Mouse (Mus musculus): ENCODE data around the gene Col9a3.

The Col9a3 gene

GRCm38 (mm10) chr2:180597490-180597889 is at the start of gene Col9a3:
TSS of gene Col9a3 (plus strand) at chr2:180597790.
- no peak for DNase-seq (ENCODE audit: low spot score in 2 of 2)

DNA sequence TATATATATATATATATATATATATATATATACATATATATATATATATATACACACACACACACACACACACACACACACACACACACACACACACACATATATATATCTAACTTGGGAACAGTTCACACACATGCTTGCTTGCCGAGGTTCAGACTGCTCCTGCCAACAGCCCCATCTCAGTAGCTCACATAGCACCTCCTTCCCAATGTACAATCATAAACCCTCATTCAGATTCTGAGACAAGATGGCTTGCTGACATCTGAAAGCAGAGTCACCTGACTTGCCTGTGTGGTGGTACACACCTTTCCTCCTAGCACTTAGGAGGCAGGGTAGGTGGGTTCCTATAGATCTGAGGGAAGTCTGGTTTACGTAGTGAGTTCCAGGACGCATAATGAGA is 45.2 kb upstream of the Col9a3 start:
- no peak for DNase-seq (ENCODE audit: low spot score in 2 of 2)

DNA sequence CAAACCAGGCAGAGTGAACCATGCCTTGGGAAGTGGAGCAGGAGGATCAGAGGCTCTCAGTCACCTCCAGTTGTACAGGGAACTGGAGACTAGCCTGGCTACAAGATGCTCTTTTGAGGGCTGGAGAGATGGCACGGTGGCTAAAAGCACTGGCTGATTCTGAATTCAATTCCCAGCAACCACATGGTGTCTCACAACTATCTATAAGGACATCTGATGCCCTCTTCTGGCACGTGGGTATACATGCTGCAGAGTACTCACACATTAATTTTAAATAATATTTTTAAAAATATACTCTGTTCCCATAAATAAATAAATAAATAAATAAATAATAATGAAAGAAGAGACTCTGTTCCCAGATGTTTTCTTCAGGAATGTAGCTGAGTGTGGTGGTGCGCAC is 42.4 kb upstream of the Col9a3 start:
- no peak for DNase-seq (ENCODE audit: low spot score in 2 of 2)

- no peak for DNase-seq (ENCODE audit: low spot score in 2 of 2)
Observed at GRCm38 (mm10) chr2:180556470-180556869, 41.1 kb upstream of the Col9a3 start.

DNA sequence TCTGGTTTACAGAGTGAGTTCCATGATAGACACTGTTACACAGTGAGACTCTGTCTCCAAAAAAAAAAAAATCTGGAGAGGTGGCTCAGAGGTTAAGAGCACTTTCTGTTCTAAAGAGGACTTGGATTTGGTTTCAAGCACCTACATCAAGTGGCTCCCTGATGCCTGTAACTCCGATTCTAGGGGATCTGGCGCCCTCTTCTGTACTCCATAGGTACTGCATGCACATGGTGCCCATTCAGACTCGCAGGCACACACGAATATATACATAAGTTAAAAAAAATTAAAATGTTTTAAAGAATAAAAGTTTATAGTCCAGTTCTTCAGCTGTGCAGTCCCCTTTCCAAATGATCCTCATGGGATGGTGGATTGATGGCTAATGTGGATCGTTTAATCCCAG is 37.3 kb upstream of the Col9a3 start:
- no peak for DNase-seq (ENCODE audit: low spot score in 2 of 2)

- no peak for DNase-seq (ENCODE audit: low spot score in 2 of 2)
Observed at GRCm38 (mm10) chr2:180562146-180562545, 35.4 kb upstream of the Col9a3 start.

- no peak for DNase-seq (ENCODE audit: low spot score in 2 of 2)
Observed at GRCm38 (mm10) chr2:180563296-180563695, 34.3 kb upstream of the Col9a3 start.

GRCm38 (mm10) chr2:180563841-180564240 is 33.7 kb upstream of the Col9a3 start:
- no peak for DNase-seq (ENCODE audit: low spot score in 2 of 2)

- no peak for DNase-seq (ENCODE audit: low spot score in 2 of 2)
Observed at GRCm38 (mm10) chr2:180566240-180566913, 31.2 kb upstream of the Col9a3 start.

- no peak for DNase-seq (ENCODE audit: low spot score in 2 of 2)
Observed at GRCm38 (mm10) chr2:180569028-180569643, 28.5 kb upstream of the Col9a3 start.

DNA sequence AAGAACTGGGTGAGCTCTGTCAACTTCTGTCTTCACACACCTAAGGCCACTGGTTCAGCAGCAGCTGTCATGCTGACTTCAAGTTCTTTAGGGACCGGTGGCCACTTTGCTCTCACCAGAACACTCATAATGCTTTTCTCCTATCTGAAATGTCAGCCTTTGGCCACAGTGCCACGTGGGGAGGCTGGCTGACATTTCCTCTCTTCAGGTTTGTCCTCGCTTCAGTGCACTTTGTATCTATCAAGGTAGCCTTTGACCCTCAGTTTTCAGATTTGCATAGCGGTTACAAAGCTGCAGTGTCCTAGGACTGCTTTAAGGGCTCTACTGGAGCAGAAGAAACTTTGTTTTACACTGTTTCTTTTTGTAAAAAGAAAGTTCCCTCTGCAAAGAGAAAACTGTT is 21.1 kb upstream of the Col9a3 start:
- DNase-seq (ENCODE audit: low spot score in 2 of 2) = no peak

DNA sequence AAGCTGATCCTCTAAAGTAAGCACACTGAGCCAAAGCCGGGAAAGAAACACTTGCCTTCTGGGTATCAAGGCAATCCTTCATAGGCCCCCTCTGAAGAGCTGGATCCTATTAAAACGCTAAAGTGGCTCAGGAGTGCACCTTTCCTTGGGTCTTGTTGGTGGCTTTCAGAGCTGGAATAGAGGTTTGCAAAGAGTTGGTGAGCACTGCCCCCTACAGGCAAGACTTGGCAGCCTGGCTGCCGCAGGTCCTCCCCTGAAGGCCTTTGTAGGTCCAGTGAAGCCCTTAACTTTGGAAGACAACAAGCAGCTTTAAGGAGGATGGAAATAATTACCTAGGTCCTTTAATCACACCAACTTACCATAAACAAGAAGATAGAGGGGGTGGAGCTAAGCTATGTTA is 18.9 kb upstream of the Col9a3 start:
- DNase-seq (ENCODE audit: low spot score in 2 of 2) = peak; percentile 66 to 74

- DNase-seq (ENCODE audit: low spot score in 2 of 2) = no peak
Observed at GRCm38 (mm10) chr2:180581002-180581401, 16.6 kb upstream of the Col9a3 start, which contains the start of gene Mrgbp. TSS of gene Mrgbp (plus strand) at chr2:180581304.

GRCm38 (mm10) chr2:180582481-180583153 is 15.0 kb upstream of the Col9a3 start:
- DNase-seq (ENCODE audit: low spot score in 2 of 2) = peak; percentile 98 to 99

- no peak for DNase-seq (ENCODE audit: low spot score in 2 of 2)
Observed at GRCm38 (mm10) chr2:180583154-180583507, 14.5 kb upstream of the Col9a3 start.

- DNase-seq (ENCODE audit: low spot score in 2 of 2) = no peak
Observed at GRCm38 (mm10) chr2:180588736-180589122, 8.9 kb upstream of the Col9a3 start.

- DNase-seq (ENCODE audit: low spot score in 2 of 2) = peak; percentile 80 to 81
Observed at GRCm38 (mm10) chr2:180589123-180589831, 8.3 kb upstream of the Col9a3 start, which contains the start of gene Ogfr. TSS of gene Ogfr (plus strand) at chr2:180589245.

GRCm38 (mm10) chr2:180598157-180598705 is 641 bp downstream of the Col9a3 start:
- no peak for DNase-seq (ENCODE audit: low spot score in 2 of 2)

DNA sequence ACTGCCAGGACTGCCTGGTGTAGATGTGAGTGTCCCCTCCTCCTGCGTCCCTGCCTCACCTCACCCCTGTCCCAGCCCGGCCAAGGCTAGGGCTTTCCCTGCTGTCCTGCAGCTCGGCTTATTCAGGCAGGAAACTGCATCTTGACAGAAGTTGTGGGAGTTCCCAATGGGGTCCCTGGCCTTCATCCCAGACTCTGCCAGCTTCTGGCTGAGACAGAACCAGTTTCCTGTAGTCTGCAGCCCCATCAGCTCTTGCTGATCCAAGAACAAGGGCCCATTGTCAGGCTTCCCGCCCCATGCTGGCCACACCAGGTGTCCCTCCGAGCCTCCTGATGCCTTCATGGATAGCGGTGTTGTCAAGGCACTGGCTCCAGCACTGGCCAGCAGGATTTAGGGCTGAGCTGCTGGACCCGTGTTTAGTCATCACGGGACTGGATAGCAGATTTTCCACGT is 3.0 kb downstream of the Col9a3 start:
- DNase-seq (ENCODE audit: low spot score in 2 of 2) = no peak

- DNase-seq (ENCODE audit: low spot score in 2 of 2) = no peak
Observed at GRCm38 (mm10) chr2:180604781-180605180, 7.2 kb downstream of the Col9a3 start.

GRCm38 (mm10) chr2:180610283-180610682 is 12.7 kb downstream of the Col9a3 start:
- DNase-seq (ENCODE audit: low spot score in 2 of 2) = no peak

- DNase-seq (ENCODE audit: low spot score in 2 of 2) = no peak
Observed at GRCm38 (mm10) chr2:180611882-180612281, 14.3 kb downstream of the Col9a3 start.
